Mouse (Mus musculus) kidney, embryonic 16.5 days (tissue): ENCODE measurements at regions not wholly inside any gene's neighbourhood (a gene's known extent, or its start where the extent isn't known, plus 50 kb on each side); places are given as distances from the start of the nearest gene placed in this dataset.

Source experiments
- ATAC-seq: fragments of 200-750 bp; cut with Nextera tagmentation; 2 replicates; pipeline ENCODE4 v1.8.0; 2017; ENCODE audit warnings: moderate TSS enrichment; ENCODE audit not compliant: low FRiP score, low TSS enrichment
- H3K27ac ChIP-seq: fragments of 300-500 bp; sonication (generic); 2 replicates; pipeline ENCODE4 v1.5.1; 2014; ENCODE audit warnings: low read length
- H3K27me3 ChIP-seq: fragments of 300-500 bp; sonication (generic); 2 replicates; pipeline ENCODE4 v1.6.1; 2014; ENCODE audit warnings: low read length, control low read depth, mixed read lengths; ENCODE audit not compliant: insufficient read depth
- H3K36me3 ChIP-seq: fragments of 300-500 bp; sonication (generic); 2 replicates; pipeline ENCODE4 v1.6.1; 2014; ENCODE audit warnings: low read length, control low read depth, mixed read lengths; ENCODE audit not compliant: insufficient read depth
- H3K4me1 ChIP-seq: fragments of 300-500 bp; sonication (generic); 2 replicates; pipeline ENCODE4 v1.6.1; 2014; ENCODE audit warnings: low read length, control low read depth, mixed read lengths; ENCODE audit not compliant: insufficient read depth
- H3K4me2 ChIP-seq: fragments of 300-500 bp; sonication (generic); replicated peaks from 2 replicates; pipeline ENCODE4 v1.6.1; 2014; ENCODE audit warnings: low read depth, low read length
- H3K4me3 ChIP-seq: fragments of 300-500 bp; sonication (generic); 2 replicates; pipeline ENCODE4 v1.5.1; 2014; ENCODE audit warnings: mild to moderate bottlenecking, low read length
- H3K9ac ChIP-seq: fragments of 300-500 bp; sonication (generic); replicated peaks from 2 replicates; pipeline ENCODE4 v1.6.1; 2014; ENCODE audit warnings: low read length
- H3K9me3 ChIP-seq: fragments of 300-500 bp; sonication (generic); 2 replicates; pipeline ENCODE4 v1.6.1; 2016; ENCODE audit warnings: low read length, control low read depth
- WGBS: fragments of 180-500 bp; shearing (Covaris S2); extraction: QIAGEN DNeasy Blood & Tissue Kit; methylation state at CpG from one replicate; pipeline ENCODE4 v1.1.7; 2014; 5-methylcytosine and 5-hydroxymethylcytosine counted together

DNA sequence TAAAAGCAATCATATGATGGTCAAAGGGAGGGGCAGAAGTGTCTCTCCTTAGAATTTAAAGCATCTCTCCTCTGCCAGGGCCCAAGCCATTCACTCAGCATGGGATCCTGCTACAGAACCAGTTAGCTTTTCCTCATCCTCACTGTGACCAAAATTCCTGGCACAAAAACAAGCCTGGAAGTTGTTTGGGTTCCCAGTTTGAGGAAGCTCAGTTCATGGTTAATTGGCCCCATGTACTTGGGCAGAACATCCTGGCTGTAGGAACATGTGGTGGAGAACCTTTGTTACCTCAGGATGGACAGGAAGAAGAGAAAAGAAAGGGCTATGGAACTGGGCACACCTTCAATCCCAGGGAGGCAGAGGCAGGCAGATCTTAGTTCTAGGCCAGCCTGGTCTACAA lies 52.4 kb upstream of the Mfge8 start:
- Histone ChIP-seq H3K36me3 (no peaks in the 10 kb centered on the region), H3K9me3 (no peaks in the 10 kb centered on the region), H3K4me3 (no peak overlapping the region), H3K27ac (no peak overlapping the region), H3K9ac (no peak overlapping the region), H3K27me3 (no peaks in the 10 kb centered on the region), H3K4me1 (no peaks in the 10 kb centered on the region), H3K4me2 (no peak overlapping the region)
- ATAC-seq, result no peak

- Histone ChIP-seq H3K4me2 (no peak overlapping the region), H3K27ac (peak overlapping the region; percentile 74), H3K9ac (no peak overlapping the region), H3K4me3 (no peak overlapping the region), H3K36me3 (no peaks in the 10 kb centered on the region), H3K4me1 (no peaks in the 10 kb centered on the region), H3K27me3 (no peaks in the 10 kb centered on the region), H3K9me3 (no peaks in the 10 kb centered on the region)
- WGBS, result 42% methylated on average over 7 of the region's 7 CpGs
- peak; percentile 79 for ATAC-seq
Observed at GRCm38 (mm10) chr7:79202336-79202735, 53.5 kb upstream of the Mfge8 start.

GRCm38 (mm10) chr7:79203481-79203880 lies 54.6 kb upstream of the Mfge8 start:
- 79% methylated on average over 5 of the region's 5 CpGs for WGBS

GRCm38 (mm10) chr7:79207140-79207539 lies 58.3 kb upstream of the Mfge8 start:
- Histone ChIP-seq H3K36me3 (no peaks in the 10 kb centered on the region), H3K27ac (no peak overlapping the region), H3K4me2 (no peak overlapping the region), H3K9me3 (no peaks in the 10 kb centered on the region), H3K4me3 (no peak overlapping the region), H3K27me3 (no peaks in the 10 kb centered on the region), H3K4me1 (peaks cover 16% of the 10 kb centered on the region; the same call in 1 of the 2 replicates), H3K9ac (no peak overlapping the region)
- WGBS, result 58% methylated on average over 8 of the region's 8 CpGs
- ATAC-seq, result no peak

More at GRCm38 (mm10) chr7:79203481-79203880, 54.6 kb upstream of the Mfge8 start:
- no peaks in the 10 kb centered on the region for H3K9me3 ChIP-seq
- H3K4me1 ChIP-seq, result no peaks in the 10 kb centered on the region
- H3K27ac ChIP-seq, result no peak overlapping the region
- no peak for ATAC-seq
- no peak overlapping the region for H3K4me2 ChIP-seq
- no peaks in the 10 kb centered on the region for H3K27me3 ChIP-seq
- no peaks in the 10 kb centered on the region for H3K36me3 ChIP-seq
- no peak overlapping the region for H3K4me3 ChIP-seq
- no peak overlapping the region for H3K9ac ChIP-seq

GRCm38 (mm10) chr7:79210376-79211215 lies 61.7 kb upstream of the Mfge8 start:
- WGBS, result 89% methylated on average over 2 of the region's 2 CpGs
- ATAC-seq, result no peak
- H3K27ac ChIP-seq, result no peak overlapping the region
- H3K27me3 ChIP-seq, result no peaks in the 10 kb centered on the region
- H3K4me1 ChIP-seq, result peaks cover 16% of the 10 kb centered on the region; the same call in 1 of the 2 replicates
- no peak overlapping the region for H3K9ac ChIP-seq
- H3K9me3 ChIP-seq, result no peaks in the 10 kb centered on the region
- H3K36me3 ChIP-seq, result no peaks in the 10 kb centered on the region
- no peak overlapping the region for H3K4me2 ChIP-seq
- H3K4me3 ChIP-seq, result no peak overlapping the region

DNA sequence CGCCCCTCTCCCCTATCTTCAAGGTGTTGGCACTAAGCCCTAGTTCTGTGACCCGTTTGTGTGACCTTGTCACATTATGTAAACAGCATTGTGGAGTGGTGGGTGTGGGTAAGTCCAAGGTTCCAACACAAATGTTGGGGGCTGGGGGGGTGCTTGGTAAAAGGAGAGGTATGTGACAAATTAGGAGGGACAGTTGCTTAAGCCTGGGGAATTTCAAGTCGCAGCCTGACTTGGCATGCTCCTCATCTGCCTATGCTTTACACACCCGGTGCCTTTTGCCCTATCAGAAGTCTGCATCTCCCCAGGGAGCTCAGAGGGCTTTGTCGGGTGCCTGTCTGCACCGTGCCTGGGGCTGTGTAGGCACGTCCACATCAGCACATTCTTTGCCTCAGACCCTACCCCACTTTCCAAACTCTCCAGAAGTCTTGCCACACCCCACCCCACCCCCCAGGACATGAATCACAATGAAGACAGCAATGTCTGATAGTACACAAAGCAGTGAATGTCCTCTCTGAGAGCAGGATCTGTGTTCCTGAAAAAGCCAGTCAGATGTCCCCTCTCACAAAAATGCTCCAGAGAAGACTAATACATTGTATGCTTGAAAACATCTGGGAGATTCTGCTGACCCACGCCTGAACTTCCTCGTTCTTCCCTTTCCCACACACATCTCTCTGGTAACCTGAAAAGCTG lies 61.6 kb upstream of the Abhd2 start:
- Histone ChIP-seq H3K4me3 (no peak overlapping the region), H3K9me3 (peaks cover 5% of the 10 kb centered on the region; the same call in 1 of the 2 replicates), H3K36me3 (no peaks in the 10 kb centered on the region), H3K27me3 (no peaks in the 10 kb centered on the region), H3K27ac (no peak overlapping the region), H3K4me2 (peak overlapping the region; percentile 17), H3K9ac (no peak overlapping the region), H3K4me1 (peaks cover 16% of the 10 kb centered on the region; the same call in 1 of the 2 replicates)
- ATAC-seq, result peak; percentile 70; the same call in 1 of the 2 replicates
- WGBS, result 22% methylated on average over 9 of the region's 9 CpGs

DNA sequence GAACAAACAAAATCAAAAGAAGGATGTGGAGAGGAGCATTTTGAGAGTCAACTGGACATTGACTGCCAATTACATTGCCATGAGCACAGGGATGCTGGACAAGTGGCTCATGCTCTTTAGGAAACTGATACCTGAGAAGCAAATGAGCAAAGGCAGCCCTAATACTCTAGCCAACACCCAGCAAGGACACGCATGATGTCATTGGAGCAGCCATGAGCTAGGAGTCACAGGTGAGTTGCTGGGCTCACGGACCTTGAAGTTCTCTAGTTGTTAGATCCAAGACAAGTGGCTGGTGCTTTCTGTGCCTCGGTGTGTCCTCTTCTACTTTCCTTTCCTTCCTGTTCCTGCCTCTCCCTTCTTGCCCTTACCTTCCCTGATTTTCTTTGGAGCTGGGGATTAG lies 60.8 kb upstream of the Abhd2 start:
- no peak for ATAC-seq
- H3K4me1 ChIP-seq, result peaks cover 16% of the 10 kb centered on the region; the same call in 1 of the 2 replicates
- H3K36me3 ChIP-seq, result no peaks in the 10 kb centered on the region
- H3K9ac ChIP-seq, result no peak overlapping the region
- peaks cover 7% of the 10 kb centered on the region; the same call in 1 of the 2 replicates for H3K9me3 ChIP-seq
- H3K27ac ChIP-seq, result no peak overlapping the region
- no peak overlapping the region for H3K4me2 ChIP-seq
- 67% methylated on average over 3 of the region's 3 CpGs for WGBS
- H3K4me3 ChIP-seq, result no peak overlapping the region
- no peaks in the 10 kb centered on the region for H3K27me3 ChIP-seq

DNA sequence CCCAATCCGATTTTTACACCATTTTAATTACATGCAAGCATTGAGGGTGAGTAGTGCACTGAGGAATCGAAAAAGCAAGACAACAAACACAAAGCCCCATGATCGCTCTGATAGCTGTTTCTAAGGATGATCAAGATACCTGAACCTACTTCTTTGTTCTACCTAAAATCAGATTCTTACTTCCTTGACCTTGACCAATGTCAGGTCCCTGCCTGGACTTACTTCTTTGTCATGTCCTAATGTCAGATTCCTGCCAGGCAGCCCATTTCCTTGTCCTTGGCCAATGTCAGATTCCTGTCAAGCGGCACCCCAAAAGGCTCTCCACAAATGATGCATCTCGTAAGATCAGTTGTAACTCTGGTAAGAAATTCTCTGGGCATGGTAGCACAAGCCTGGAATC lies 58.0 kb upstream of the Abhd2 start:
- Histone ChIP-seq H3K27me3 (no peaks in the 10 kb centered on the region), H3K36me3 (no peaks in the 10 kb centered on the region), H3K4me2 (no peak overlapping the region), H3K9ac (no peak overlapping the region), H3K27ac (no peak overlapping the region), H3K9me3 (peaks cover 7% of the 10 kb centered on the region; the same call in 1 of the 2 replicates), H3K4me3 (no peak overlapping the region), H3K4me1 (peaks cover 16% of the 10 kb centered on the region; the same call in 1 of the 2 replicates)
- ATAC-seq, result no peak
- 92% methylated on average over 5 of the region's 5 CpGs for WGBS

DNA sequence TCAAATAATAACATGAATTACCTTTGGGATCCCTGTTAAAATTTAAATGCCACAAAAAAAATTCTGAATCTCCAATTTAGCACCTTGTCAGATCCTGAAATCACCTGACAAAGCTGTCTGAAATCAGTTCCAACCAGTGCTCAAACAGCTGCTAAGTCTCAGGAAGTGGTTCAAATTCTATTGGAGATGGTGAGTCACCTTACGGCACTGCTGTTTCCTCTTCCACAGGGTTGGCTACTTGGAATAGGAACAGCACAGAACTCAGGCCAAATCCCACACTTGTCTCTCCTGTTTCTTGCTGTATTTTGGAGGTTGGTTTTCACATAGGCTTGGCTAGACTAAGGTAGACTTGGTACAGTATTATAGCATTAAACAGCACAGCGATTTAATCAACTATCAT lies 55.8 kb upstream of the Abhd2 start:
- Histone ChIP-seq H3K4me2 (no peak overlapping the region), H3K4me1 (no peaks in the 10 kb centered on the region), H3K27ac (no peak overlapping the region), H3K36me3 (no peaks in the 10 kb centered on the region), H3K9me3 (peaks cover 7% of the 10 kb centered on the region; the same call in 1 of the 2 replicates), H3K4me3 (no peak overlapping the region), H3K27me3 (no peaks in the 10 kb centered on the region), H3K9ac (no peak overlapping the region)
- WGBS, result 79% methylated on average over 2 of the region's 2 CpGs
- no peak for ATAC-seq
